Mouse (Mus musculus): Measurements from ENCODE around the gene Pimreg. TPM values are rescaled to one million over a fixed set of nuclear protein-coding genes. Genes with fewer than 3 reads are reported as not detected.

Pimreg gene
- polyA plus RNA-seq, 1 experiment from 2014 or later: 6.1 TPM

DNA sequence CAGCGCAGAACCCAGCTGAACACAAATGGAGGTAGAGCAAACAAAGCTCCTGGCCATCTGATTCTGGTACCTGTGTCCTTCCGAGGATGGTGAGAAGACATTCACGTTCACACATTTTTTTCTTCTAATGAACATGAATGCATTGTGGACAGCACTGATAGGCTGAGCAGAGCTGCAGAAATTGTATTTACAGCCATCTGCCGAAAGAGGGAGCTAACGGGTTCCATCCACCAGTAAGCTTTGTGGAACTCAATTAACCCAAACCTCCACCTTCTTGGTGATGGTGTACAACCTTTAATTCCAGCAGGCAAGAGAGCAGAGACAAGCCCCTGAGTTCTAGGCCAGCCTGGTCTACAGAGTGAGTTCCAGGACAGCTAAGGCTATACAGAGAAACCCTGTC, 16.0 kb upstream of the Pimreg start:
- H3K36me3 ChIP-seq (ENCODE audit: insufficient read depth, low read length): no peaks in the 10 kb centered on the region
- no peak overlapping the region for H3K27ac ChIP-seq (ENCODE audit: low read length)
- DNase-seq (ENCODE audit: low spot score) (peak; percentile 38), ATAC-seq (no peak)
- 28% methylated on average over 5 of the region's 5 CpGs for WGBS
- H3K9me3 ChIP-seq (ENCODE audit: low read length): no peaks in the 10 kb centered on the region
- no peak overlapping the region for H3K4me2 ChIP-seq (replicated peaks; ENCODE audit: low read depth, low read length)
- no peaks in the 10 kb centered on the region for H3K27me3 ChIP-seq (replicated peaks; ENCODE audit: insufficient read depth, low read length)
- H3K4me1 ChIP-seq (ENCODE audit: insufficient read depth, low read depth, low read length): no peaks in the 10 kb centered on the region
- H3K4me3 ChIP-seq (ENCODE audit: low read depth, low read length): no peak overlapping the region
- no peak overlapping the region for H3K9ac ChIP-seq (replicated peaks; ENCODE audit: low read depth)
- TF ChIP-seq EP300 (IDR thresholded peaks at IDR 0.05) (no peak), CTCF (IDR thresholded peaks at IDR 0.05) (peak; percentile 67)

GRCm38 (mm10) chr11:72026516-72026915, 15.3 kb upstream of the Pimreg start:
- Histone ChIP-seq H3K36me3 (ENCODE audit: insufficient read depth, low read length) (no peaks in the 10 kb centered on the region), H3K27ac (ENCODE audit: low read length) (no peak overlapping the region), H3K4me2 (replicated peaks; ENCODE audit: low read depth, low read length) (no peak overlapping the region), H3K4me3 (ENCODE audit: low read depth, low read length) (no peak overlapping the region), H3K9me3 (ENCODE audit: low read length) (no peaks in the 10 kb centered on the region), H3K27me3 (replicated peaks; ENCODE audit: insufficient read depth, low read length) (no peaks in the 10 kb centered on the region), H3K9ac (replicated peaks; ENCODE audit: low read depth) (no peak overlapping the region), H3K4me1 (ENCODE audit: insufficient read depth, low read depth, low read length) (no peaks in the 10 kb centered on the region)
- DNase-seq (ENCODE audit: low spot score): no peak
- no peak for TF ChIP-seq CTCF (IDR thresholded peaks at IDR 0.05)
- TF ChIP-seq EP300 (IDR thresholded peaks at IDR 0.05): no peak
- WGBS: 86% methylated on average over 9 of the region's 9 CpGs
- no peak for ATAC-seq

- no peaks in the 10 kb centered on the region for H3K36me3 ChIP-seq (ENCODE audit: insufficient read depth, low read length)
- ATAC-seq (no peak), DNase-seq (ENCODE audit: low spot score) (no peak)
- H3K4me3 ChIP-seq (ENCODE audit: low read depth, low read length): no peak overlapping the region
- H3K9me3 ChIP-seq (ENCODE audit: low read length): no peaks in the 10 kb centered on the region
- TF ChIP-seq CTCF (IDR thresholded peaks at IDR 0.05) (no peak), EP300 (IDR thresholded peaks at IDR 0.05) (no peak)
- 70% methylated on average over 9 of the region's 9 CpGs for WGBS
- no peaks in the 10 kb centered on the region for H3K4me1 ChIP-seq (ENCODE audit: insufficient read depth, low read depth, low read length)
- no peak overlapping the region for H3K4me2 ChIP-seq (replicated peaks; ENCODE audit: low read depth, low read length)
- no peak overlapping the region for H3K27ac ChIP-seq (ENCODE audit: low read length)
- H3K27me3 ChIP-seq (replicated peaks; ENCODE audit: insufficient read depth, low read length): no peaks in the 10 kb centered on the region
- no peak overlapping the region for H3K9ac ChIP-seq (replicated peaks; ENCODE audit: low read depth)
Observed at GRCm38 (mm10) chr11:72027836-72028235, 14.0 kb upstream of the Pimreg start.

DNA sequence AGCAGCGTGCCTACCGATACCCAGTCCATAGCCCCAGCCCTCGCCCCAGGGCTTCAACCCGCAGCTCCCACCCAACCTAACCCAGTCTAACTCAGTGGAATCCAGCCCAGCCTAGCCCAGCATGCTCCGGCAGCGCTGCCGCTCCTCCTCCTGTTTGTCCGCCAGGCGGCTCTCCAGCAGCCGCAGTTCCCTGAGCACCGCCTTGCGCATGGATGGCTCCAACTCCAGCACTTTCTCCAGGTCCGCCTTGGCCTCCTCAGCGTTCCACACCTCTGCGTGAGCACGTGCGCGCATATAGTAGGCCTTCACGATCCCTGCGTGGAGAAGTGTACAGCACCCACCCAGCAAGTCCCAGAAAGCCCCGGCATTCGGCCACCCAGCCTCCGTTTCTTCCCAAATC, 12.7 kb upstream of the Pimreg start:
- ATAC-seq: peak; percentile 57
- no peak overlapping the region for H3K27ac ChIP-seq (ENCODE audit: low read length)
- 19% methylated on average over 23 of the region's 23 CpGs for WGBS
- peak overlapping the region; percentile 28; the same call in 1 of the 2 replicates for H3K4me2 ChIP-seq (replicated peaks; ENCODE audit: low read depth, low read length)
- no peaks in the 10 kb centered on the region for H3K36me3 ChIP-seq (ENCODE audit: insufficient read depth, low read length)
- DNase-seq (ENCODE audit: low spot score): peak; percentile 53
- TF ChIP-seq EP300 (IDR thresholded peaks at IDR 0.05) (no peak), CTCF (IDR thresholded peaks at IDR 0.05) (peak; percentile 80)
- H3K27me3 ChIP-seq (replicated peaks; ENCODE audit: insufficient read depth, low read length): no peaks in the 10 kb centered on the region
- no peak overlapping the region for H3K4me3 ChIP-seq (ENCODE audit: low read depth, low read length)
- no peak overlapping the region for H3K9ac ChIP-seq (replicated peaks; ENCODE audit: low read depth)
- no peaks in the 10 kb centered on the region for H3K9me3 ChIP-seq (ENCODE audit: low read length)
- H3K4me1 ChIP-seq (ENCODE audit: insufficient read depth, low read depth, low read length): no peaks in the 10 kb centered on the region

DNA sequence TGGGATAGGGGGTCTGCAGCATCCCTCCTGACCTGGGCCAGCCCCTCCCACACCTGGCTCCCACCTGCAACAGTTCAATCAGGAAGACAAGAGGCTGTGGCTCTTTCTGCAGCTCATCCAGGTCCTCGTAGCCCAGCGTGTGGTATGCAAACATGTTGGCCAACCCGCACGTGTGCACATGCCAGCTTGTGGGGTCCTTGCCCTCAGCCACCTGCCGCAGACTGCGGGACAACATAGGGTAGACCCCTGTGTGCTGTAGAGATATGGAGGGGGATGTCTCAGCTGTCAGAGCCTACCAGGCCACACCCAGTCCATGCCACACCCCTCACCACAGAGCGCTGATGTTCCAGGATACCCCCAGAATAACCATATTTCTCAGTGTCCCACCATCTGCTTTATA, 10.5 kb upstream of the Pimreg start:
- no peaks in the 10 kb centered on the region for H3K4me1 ChIP-seq (ENCODE audit: insufficient read depth, low read depth, low read length)
- H3K36me3 ChIP-seq (ENCODE audit: insufficient read depth, low read length): no peaks in the 10 kb centered on the region
- ATAC-seq: no peak
- TF ChIP-seq EP300 (IDR thresholded peaks at IDR 0.05) (no peak), CTCF (IDR thresholded peaks at IDR 0.05) (no peak)
- no peak overlapping the region for H3K9ac ChIP-seq (replicated peaks; ENCODE audit: low read depth)
- H3K4me3 ChIP-seq (ENCODE audit: low read depth, low read length): no peak overlapping the region
- 79% methylated on average over 7 of the region's 7 CpGs for WGBS
- H3K27me3 ChIP-seq (replicated peaks; ENCODE audit: insufficient read depth, low read length): no peaks in the 10 kb centered on the region
- H3K9me3 ChIP-seq (ENCODE audit: low read length): no peaks in the 10 kb centered on the region
- no peak overlapping the region for H3K4me2 ChIP-seq (replicated peaks; ENCODE audit: low read depth, low read length)
- DNase-seq (ENCODE audit: low spot score): no peak
- H3K27ac ChIP-seq (ENCODE audit: low read length): no peak overlapping the region

DNA sequence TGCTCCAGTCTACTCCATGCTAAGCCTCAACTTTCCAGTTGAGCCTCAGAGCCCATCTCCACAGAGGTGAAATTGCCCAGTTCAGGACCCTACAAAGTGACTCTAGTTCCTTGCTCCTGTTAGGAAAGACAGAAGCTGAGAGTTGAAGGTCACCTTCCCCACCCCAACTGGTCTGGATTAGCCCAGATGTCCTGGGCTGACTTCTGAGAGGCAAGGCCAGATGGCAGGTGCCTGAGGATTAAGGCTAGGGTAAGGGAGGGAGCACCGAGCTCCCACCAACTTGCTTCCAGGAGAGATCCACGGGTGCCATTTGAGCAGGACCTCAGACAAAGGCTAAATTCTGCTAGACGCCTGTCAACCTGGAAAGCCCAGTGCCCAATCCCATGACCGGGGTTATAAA, 9.7 kb upstream of the Pimreg start:
- ATAC-seq: no peak
- no peak for DNase-seq (ENCODE audit: low spot score)
- TF ChIP-seq CTCF (IDR thresholded peaks at IDR 0.05): no peak
- no peak for TF ChIP-seq EP300 (IDR thresholded peaks at IDR 0.05)
- WGBS: 70% methylated on average over 4 of the region's 4 CpGs
- no peak overlapping the region for H3K4me2 ChIP-seq (replicated peaks; ENCODE audit: low read depth, low read length)
- no peak overlapping the region for H3K27ac ChIP-seq (ENCODE audit: low read length)
- H3K9me3 ChIP-seq (ENCODE audit: low read length): no peaks in the 10 kb centered on the region
- no peaks in the 10 kb centered on the region for H3K27me3 ChIP-seq (replicated peaks; ENCODE audit: insufficient read depth, low read length)
- no peaks in the 10 kb centered on the region for H3K4me1 ChIP-seq (ENCODE audit: insufficient read depth, low read depth, low read length)
- H3K4me3 ChIP-seq (ENCODE audit: low read depth, low read length): no peak overlapping the region
- no peaks in the 10 kb centered on the region for H3K36me3 ChIP-seq (ENCODE audit: insufficient read depth, low read length)
- H3K9ac ChIP-seq (replicated peaks; ENCODE audit: low read depth): no peak overlapping the region

- Histone ChIP-seq H3K9me3 (ENCODE audit: low read length) (no peaks in the 10 kb centered on the region), H3K4me2 (replicated peaks; ENCODE audit: low read depth, low read length) (no peak overlapping the region), H3K27me3 (replicated peaks; ENCODE audit: insufficient read depth, low read length) (no peaks in the 10 kb centered on the region), H3K4me3 (ENCODE audit: low read depth, low read length) (no peak overlapping the region), H3K36me3 (ENCODE audit: insufficient read depth, low read length) (no peaks in the 10 kb centered on the region), H3K9ac (replicated peaks; ENCODE audit: low read depth) (no peak overlapping the region), H3K27ac (ENCODE audit: low read length) (no peak overlapping the region), H3K4me1 (ENCODE audit: insufficient read depth, low read depth, low read length) (no peaks in the 10 kb centered on the region)
- TF ChIP-seq EP300 (IDR thresholded peaks at IDR 0.05) (no peak), CTCF (IDR thresholded peaks at IDR 0.05) (no peak)
- WGBS: 90% methylated on average over 3 of the region's 3 CpGs
- ATAC-seq (no peak), DNase-seq (ENCODE audit: low spot score) (no peak)
Observed at GRCm38 (mm10) chr11:72032589-72032988, 9.2 kb upstream of the Pimreg start.
